Mouse (Mus musculus) heart, postnatal 0 days (tissue): Measurements from ENCODE around the gene Tuba3a. TPM values are rescaled to one million over a fixed set of nuclear protein-coding genes. Genes with fewer than 3 reads are reported as not detected.
"Not testable (repeated sequence)": the region's sequence is repeated elsewhere in the genome, so short reads cannot be mapped to it uniquely, and the experiment has no call there.

Experiments used
- ATAC-seq: fragments of 200-750 bp; cut with Nextera tagmentation; 2 replicates; pipeline ENCODE4 v1.8.0; 2017; ENCODE audit warnings: low read depth, moderate number of reproducible peaks, moderate library complexity; ENCODE audit not compliant: insufficient read depth
- DNase-seq: peaks from one replicate; pipeline ENCODE4 v3.0.0-alpha.2; 2016; ENCODE audit warnings: low spot score
- H3K27ac ChIP-seq: fragments of 300-500 bp; sonication (generic); 2 replicates; pipeline ENCODE4 v1.5.1; 2014; ENCODE audit warnings: low read depth, mild to moderate bottlenecking
- H3K27me3 ChIP-seq: fragments of 300-500 bp; sonication (generic); 2 replicates; pipeline ENCODE4 v1.6.1; 2014; ENCODE audit warnings: low read length, mixed read lengths; ENCODE audit not compliant: control insufficient read depth, insufficient read depth
- H3K36me3 ChIP-seq: fragments of 300-500 bp; sonication (generic); replicated peaks from 2 replicates; pipeline ENCODE4 v1.6.1; 2014; ENCODE audit warnings: low read length, mixed read lengths; ENCODE audit not compliant: control insufficient read depth, insufficient read depth
- H3K4me1 ChIP-seq: fragments of 300-500 bp; sonication (generic); 2 replicates; pipeline ENCODE4 v1.6.1; 2014; ENCODE audit warnings: antibody characterized with exemption; ENCODE audit not compliant: control insufficient read depth, insufficient read depth
- H3K4me2 ChIP-seq: fragments of 300-500 bp; sonication (generic); 2 replicates; pipeline ENCODE4 v1.6.1; 2014; ENCODE audit warnings: low read depth, mild to moderate bottlenecking, low read length, moderate library complexity
- H3K4me3 ChIP-seq: fragments of 300-500 bp; sonication (generic); 2 replicates; pipeline ENCODE4 v1.5.1; 2014; ENCODE audit warnings: low read depth, low read length
- H3K9ac ChIP-seq: fragments of 300-500 bp; sonication (generic); replicated peaks from 2 replicates; pipeline ENCODE4 v1.6.1; 2014; ENCODE audit warnings: low read depth, low read length, mixed read lengths
- H3K9me3 ChIP-seq: fragments of 300-500 bp; sonication (generic); replicated peaks from 2 replicates; pipeline ENCODE4 v1.6.1; 2016; ENCODE audit warnings: low read length; ENCODE audit not compliant: control insufficient read depth
- CTCF ChIP-seq: IDR thresholded peaks from 2 replicates; pipeline ENCODE4 v1.5.1; 2016; ENCODE audit warnings: antibody characterized with exemption, control low read depth, low read depth
- EP300 ChIP-seq: IDR thresholded peaks from 2 replicates; pipeline ENCODE4 v1.6.1; 2016; ENCODE audit warnings: antibody characterized with exemption, low read depth
- WGBS: fragments of 180-500 bp; shearing (Covaris S2); extraction: QIAGEN DNeasy Blood & Tissue Kit; methylation state at CpG from one replicate; pipeline ENCODE4 v1.1.7; 2014; 5-methylcytosine and 5-hydroxymethylcytosine counted together
- polyA plus RNA-seq: library from polyadenylated mRNA; unstranded; fragments of >200 nt; fragmentation: Nextera tagmentation; extraction: Ambion mirVana; gene quantifications from 2 replicates; pipeline ENCODE4 v1.2.1, GENCODE M21; 2015
- total RNA-seq: library from RNA; depleted of rRNA; stranded (reverse); fragments of >200 nt; gene quantifications from 2 replicates; pipeline ENCODE4 v1.2.3, GENCODE M21; 2014; ENCODE audit warnings: low replicate concordance

Tuba3a gene
- total and polyA plus RNA-seq, 2 experiments from 2014 or later, result not detected

GRCm38 (mm10) chr6:125284751-125285150 lies 1.1 kb downstream of the Tuba3a start:
- Histone ChIP-seq H3K27me3 (no peaks in the 10 kb centered on the region), H3K27ac (no peak overlapping the region), H3K4me1 (no peaks in the 10 kb centered on the region), H3K4me2 (no peak overlapping the region), H3K36me3 (no peaks in the 10 kb centered on the region), H3K9me3 (peaks cover 5% of the 10 kb centered on the region; the same call in 1 of the 2 replicates), H3K9ac (no peak overlapping the region), H3K4me3 (no peak overlapping the region)
- ATAC-seq (no peak), DNase-seq (no peak)
- WGBS, result 84% methylated on average over 7 of the region's 7 CpGs
- TF ChIP-seq CTCF, result no peak
- no peak for TF ChIP-seq EP300

DNA sequence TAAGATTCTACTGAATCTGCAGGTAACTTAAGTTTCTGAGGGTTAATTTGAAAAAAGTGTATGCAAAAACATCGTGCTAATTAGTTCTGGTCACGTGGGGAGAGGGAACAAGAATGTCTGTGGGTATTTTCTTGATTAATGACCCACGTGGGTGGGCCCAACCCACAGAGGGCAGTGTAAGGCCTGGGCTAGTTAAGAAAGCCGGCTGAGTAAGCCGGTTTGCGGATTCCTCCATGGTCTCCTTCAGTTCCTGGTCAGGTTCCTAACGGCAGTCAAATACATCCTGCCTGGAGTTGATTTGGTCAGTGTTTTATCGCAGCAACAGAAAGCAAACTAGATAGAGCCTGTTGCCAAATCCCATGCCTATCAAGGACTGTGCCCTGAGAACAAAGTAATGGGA lies 1.6 kb downstream of the Tuba3a start:
- WGBS, result 51% methylated on average over 8 of the region's 8 CpGs
- no peaks in the 10 kb centered on the region for H3K36me3 ChIP-seq
- H3K27me3 ChIP-seq, result no peaks in the 10 kb centered on the region
- TF ChIP-seq CTCF (no peak), EP300 (no peak)
- no peak overlapping the region for H3K9ac ChIP-seq
- no peaks in the 10 kb centered on the region for H3K4me1 ChIP-seq
- no peak for DNase-seq
- no peak overlapping the region for H3K27ac ChIP-seq
- no peak overlapping the region for H3K4me2 ChIP-seq
- ATAC-seq, result no peak
- H3K4me3 ChIP-seq, result no peak overlapping the region
- H3K9me3 ChIP-seq, result peaks cover 5% of the 10 kb centered on the region; the same call in 1 of the 2 replicates

GRCm38 (mm10) chr6:125282721-125283120 lies 3.1 kb downstream of the Tuba3a start:
- not testable (repeated sequence) for DNase-seq, H3K9ac ChIP-seq, H3K4me1 ChIP-seq, H3K9me3 ChIP-seq, H3K27me3 ChIP-seq, H3K27ac ChIP-seq, H3K36me3 ChIP-seq, H3K4me3 ChIP-seq, ATAC-seq, H3K4me2 ChIP-seq
- 73% methylated on average over 13 of the region's 13 CpGs for whole genome bisulfite sequencing

GRCm38 (mm10) chr6:125279729-125280128 lies 6.1 kb downstream of the Tuba3a start:
- no peak overlapping the region for H3K9ac ChIP-seq
- peaks cover 1% of the 10 kb centered on the region; the same call in 1 of the 2 replicates for H3K9me3 ChIP-seq
- no peaks in the 10 kb centered on the region for H3K4me1 ChIP-seq
- no peak overlapping the region for H3K4me2 ChIP-seq
- 62% methylated on average over 8 of the region's 8 CpGs for WGBS
- no peaks in the 10 kb centered on the region for H3K27me3 ChIP-seq
- TF ChIP-seq CTCF, result no peak
- TF ChIP-seq EP300, result no peak
- no peaks in the 10 kb centered on the region for H3K36me3 ChIP-seq
- DNase-seq, result no peak
- no peak for ATAC-seq
- no peak overlapping the region for H3K4me3 ChIP-seq
- no peak overlapping the region for H3K27ac ChIP-seq

GRCm38 (mm10) chr6:125274841-125275563 lies 10.8 kb downstream of the Tuba3a start:
- Histone ChIP-seq H3K9ac (no peak overlapping the region), H3K36me3 (no peaks in the 10 kb centered on the region), H3K4me2 (no peak overlapping the region), H3K27ac (no peak overlapping the region), H3K4me1 (no peaks in the 10 kb centered on the region), H3K27me3 (no peaks in the 10 kb centered on the region), H3K4me3 (no peak overlapping the region), H3K9me3 (no peaks in the 10 kb centered on the region)
- TF ChIP-seq EP300, result no peak
- peak; percentile 56 for TF ChIP-seq CTCF
- 55% methylated on average over 15 of the region's 15 CpGs for WGBS
- ATAC-seq (0 out of 2 replicates have a peak, but pooled peaks have one; percentile 32), DNase-seq (peak; percentile 43)

DNA sequence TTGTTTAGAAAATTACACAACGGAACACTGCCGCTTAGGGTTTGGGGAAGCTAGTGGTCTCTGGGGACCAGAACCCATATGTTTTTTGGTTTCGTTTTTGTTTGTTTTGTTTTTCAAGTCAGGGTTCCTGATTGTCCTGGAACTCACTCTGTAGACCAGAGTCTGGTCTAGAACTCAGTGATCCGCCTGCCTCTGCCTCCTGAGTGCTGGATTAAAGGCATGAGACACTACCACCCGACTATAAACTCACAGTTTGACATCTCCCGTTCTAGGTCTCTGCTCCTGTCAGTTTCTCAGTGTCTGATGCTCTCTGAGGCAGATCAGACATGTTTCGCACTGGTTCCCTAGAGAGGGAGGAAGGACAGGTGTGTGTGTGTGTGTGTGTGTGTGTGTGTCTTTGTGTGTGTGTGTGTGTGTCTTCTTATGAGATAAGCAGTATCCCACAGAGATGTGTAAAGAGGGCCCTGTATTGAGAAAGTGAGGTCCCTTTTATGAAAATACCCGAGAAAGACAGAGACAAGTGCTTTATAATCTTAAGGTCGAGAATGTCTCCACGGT lies 13.5 kb downstream of the Tuba3a start:
- ATAC-seq, result no peak
- Histone ChIP-seq H3K9ac (0 out of 2 replicates have a peak overlapping the region, but pooled peaks have one; percentile 20), H3K36me3 (no peaks in the 10 kb centered on the region), H3K4me3 (no peak overlapping the region), H3K4me2 (no peak overlapping the region), H3K9me3 (no peaks in the 10 kb centered on the region), H3K27ac (peak overlapping the region; percentile 52; the same call in 1 of the 2 replicates), H3K4me1 (no peaks in the 10 kb centered on the region), H3K27me3 (no peaks in the 10 kb centered on the region)
- WGBS, result 72% methylated on average over 10 of the region's 10 CpGs
- no peak for TF ChIP-seq EP300
- TF ChIP-seq CTCF, result no peak
- no peak for DNase-seq
